Mouse (Mus musculus) ES-E14 (cell line): ENCODE data around the gene Avil.

Source experiments
- CHD2 ChIP-seq: IDR thresholded peaks from 2 replicates; pipeline ENCODE4 v1.6.1; 2014; ENCODE audit warnings: mild to moderate bottlenecking, low read depth, low read length, inconsistent platforms
- HCFC1 ChIP-seq: IDR thresholded peaks from 2 replicates; pipeline ENCODE4 v1.6.1; 2012; ENCODE audit warnings: low read length, inconsistent platforms, borderline replicate concordance; ENCODE audit not compliant: insufficient read depth
- MAFK ChIP-seq: IDR thresholded peaks from 2 replicates; pipeline ENCODE4 v1.6.1; 2014; ENCODE audit warnings: mild to moderate bottlenecking, low read depth, low read length, inconsistent platforms; ENCODE audit not compliant: insufficient read depth
- ZC3H11A ChIP-seq: IDR thresholded peaks from 2 replicates; pipeline ENCODE4 v1.6.1; 2012; ENCODE audit warnings: low read depth, mild to moderate bottlenecking, inconsistent platforms, low read length, borderline replicate concordance
- ZNF384 ChIP-seq: IDR thresholded peaks from 2 replicates; pipeline ENCODE4 v1.6.1; 2012; ENCODE audit warnings: low read depth, low read length, inconsistent platforms

- TF ChIP-seq MAFK (no peak), HCFC1 (no peak), ZNF384 (no peak), ZC3H11A (no peak), CHD2 (no peak)
Measured at GRCm38 (mm10) chr10:126979121-126979635, 21.3 kb upstream of the Avil start.
